Mouse (Mus musculus) urinary bladder, postnatal 10 days (tissue): Measurements from ENCODE around the gene Pign.

Experiments
- DNase-seq: peaks from one replicate; pipeline ENCODE4 v3.0.0; 2022; ENCODE audit warnings: low spot score

The Pign gene

GRCm38 (mm10) chr1:105563821-105564220, 99.7 kb downstream of the Pign start:
- DNase-seq: no peak

- no peak for DNase-seq
Observed at GRCm38 (mm10) chr1:105556078-105556477, 107.4 kb downstream of the Pign start.

GRCm38 (mm10) chr1:105555192-105555718, 108.2 kb downstream of the Pign start:
- no peak for DNase-seq

DNA sequence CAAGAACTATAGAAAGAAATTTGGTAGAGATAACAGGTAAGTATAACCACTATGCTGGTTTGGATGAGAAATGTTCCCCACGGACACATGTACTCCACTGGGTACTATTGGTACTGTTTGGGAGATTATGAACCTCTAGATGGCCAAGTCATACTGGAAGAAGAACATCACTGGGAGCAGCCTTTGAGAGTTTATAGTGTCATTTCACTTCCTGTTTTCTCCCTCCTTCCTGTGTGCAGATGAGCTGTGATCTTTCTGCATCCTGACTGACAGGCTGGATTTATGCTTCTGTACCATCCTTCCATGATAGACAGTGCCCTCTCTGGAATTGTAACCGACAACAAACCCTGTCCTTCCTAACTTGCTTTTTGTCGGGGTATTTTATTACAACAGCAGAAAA, 110.3 kb downstream of the Pign start:
- no peak for DNase-seq

GRCm38 (mm10) chr1:105550163-105550562, 113.3 kb downstream of the Pign start:
- DNase-seq: no peak

GRCm38 (mm10) chr1:105549648-105550047, 113.8 kb downstream of the Pign start:
- no peak for DNase-seq

DNA sequence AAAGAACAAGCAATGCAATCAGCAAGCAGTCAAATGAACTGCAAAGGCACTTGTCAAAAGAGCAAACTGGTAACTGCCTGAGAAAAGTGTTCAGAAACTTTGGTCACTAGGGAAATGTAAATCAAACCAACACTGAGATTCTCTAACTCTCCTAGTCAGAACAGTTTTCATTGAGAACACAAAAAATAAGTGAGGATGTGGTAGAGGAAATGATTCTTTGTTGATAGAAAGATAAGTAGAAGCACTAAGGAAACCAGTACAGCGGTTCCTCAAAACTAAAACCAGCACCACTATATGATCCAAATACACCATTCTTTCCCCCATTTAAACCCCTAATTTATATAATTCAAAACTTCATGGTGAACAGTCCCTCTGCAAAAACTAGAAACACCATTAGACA, 120.4 kb downstream of the Pign start:
- no peak for DNase-seq

DNA sequence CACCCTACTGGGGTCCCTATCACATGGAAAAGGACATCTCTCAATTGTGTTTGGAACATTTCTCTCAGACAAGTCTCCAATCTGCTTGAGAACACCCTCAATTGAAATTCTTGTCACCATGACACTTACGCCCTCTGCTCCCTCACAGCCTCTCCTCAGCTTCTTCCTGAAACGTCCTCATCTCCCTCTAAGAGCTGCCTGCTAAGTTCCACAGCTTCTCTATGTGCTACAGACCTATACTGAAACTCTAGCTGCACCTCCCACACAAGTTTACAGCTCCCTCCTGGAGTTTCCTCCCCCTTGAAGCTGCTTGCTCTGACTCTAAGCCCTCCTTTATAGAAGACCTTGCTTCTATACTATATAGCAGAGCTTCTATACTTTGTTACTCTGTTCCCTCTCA, 139.7 kb downstream of the Pign start:
- DNase-seq: no peak

GRCm38 (mm10) chr1:105522321-105522720, 141.2 kb downstream of the Pign start:
- DNase-seq: no peak

DNA sequence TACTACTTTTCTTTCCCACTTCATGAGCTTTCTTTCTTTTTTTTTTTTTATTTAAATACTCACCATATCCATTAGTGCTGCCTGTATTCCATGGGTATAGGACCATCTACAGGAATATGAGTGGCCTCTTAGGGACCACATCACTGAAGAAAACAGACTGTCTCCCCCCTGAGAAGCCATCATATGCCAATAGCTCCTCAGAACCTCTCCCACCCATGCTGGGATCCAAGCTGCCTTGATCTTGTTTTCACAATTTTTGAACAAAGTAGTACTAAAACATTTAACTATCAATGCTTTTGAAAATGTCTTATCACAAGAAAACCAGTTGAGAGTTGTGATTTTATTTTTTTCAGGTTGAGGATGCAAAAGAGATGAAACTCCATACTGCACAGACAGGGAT, 145.4 kb downstream of the Pign start:
- no peak for DNase-seq

- DNase-seq: no peak
Observed at GRCm38 (mm10) chr1:105507116-105507515, 156.4 kb downstream of the Pign start.

DNA sequence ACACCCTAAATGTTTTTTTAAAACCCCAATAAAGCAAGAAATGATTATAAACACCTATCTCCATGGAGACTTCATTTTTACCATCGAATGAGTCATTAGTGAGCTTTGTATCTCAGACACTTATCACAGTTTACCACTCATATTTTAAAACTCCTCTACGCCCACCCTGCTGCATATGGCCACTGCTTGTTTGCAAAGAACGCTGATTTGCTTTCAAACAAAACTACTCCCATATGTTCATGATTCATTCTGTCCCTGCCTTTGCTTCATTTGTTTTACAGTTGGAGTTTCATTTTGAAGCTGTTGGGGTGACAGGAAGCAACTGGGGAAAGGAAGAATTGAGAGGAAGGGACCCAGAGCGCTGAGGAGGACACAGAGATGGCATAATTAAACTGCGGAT, 170.9 kb downstream of the Pign start:
- DNase-seq: no peak

DNA sequence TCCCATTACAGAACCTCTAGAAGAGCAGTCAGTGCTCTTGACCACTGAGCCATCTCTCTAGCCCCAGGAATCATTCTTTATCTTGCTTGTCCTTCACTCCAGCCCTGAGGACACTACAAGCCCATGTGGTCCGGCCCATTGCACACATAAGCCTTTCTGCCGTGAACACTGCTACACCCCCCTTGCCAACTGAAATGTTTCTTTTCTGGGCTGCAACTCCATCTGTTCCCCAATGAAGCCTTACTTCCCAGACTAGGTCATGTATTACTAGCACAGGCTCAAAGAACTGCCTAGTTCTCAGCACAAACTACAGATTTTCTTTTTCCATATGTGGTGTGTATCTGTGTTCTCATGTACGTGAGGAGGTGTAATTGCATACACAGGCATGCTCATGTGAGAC, 174.0 kb downstream of the Pign start:
- DNase-seq: no peak

DNA sequence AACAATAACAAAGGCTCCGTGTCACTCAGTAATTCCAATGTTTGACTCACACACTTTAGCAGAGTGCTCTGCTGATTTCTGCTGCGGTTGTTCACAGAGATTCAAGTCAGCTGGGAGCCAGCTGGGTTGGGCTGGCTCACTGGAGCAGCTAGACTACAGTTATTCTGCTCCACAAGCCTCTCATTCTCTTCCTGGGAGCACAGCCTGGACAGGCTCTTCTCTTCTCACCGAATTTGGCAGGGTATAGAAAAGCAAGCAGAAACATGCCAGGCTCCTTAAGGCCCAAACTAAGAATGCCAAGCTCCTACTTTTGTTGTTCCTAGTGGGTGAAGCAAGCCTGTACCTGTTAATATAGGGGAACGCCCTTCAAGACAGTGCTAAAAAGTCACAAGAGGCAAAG, 176.4 kb downstream of the Pign start:
- no peak for DNase-seq
